Mouse (Mus musculus) embryonic facial prominence, embryonic 13.5 days (tissue): ENCODE results near the gene Zbtb1. TPM values are rescaled to one million over a fixed set of nuclear protein-coding genes. Genes with fewer than 3 reads are reported as not detected.

Experiments
- ATAC-seq: fragments of 200-750 bp; cut with Nextera tagmentation; 2 replicates; pipeline ENCODE4 v1.8.0; 2017; ENCODE audit warnings: low read depth; ENCODE audit not compliant: insufficient number of reproducible peaks, insufficient read depth, low FRiP score, low TSS enrichment
- H3K27ac ChIP-seq: fragments of 300-500 bp; sonication (generic); 2 replicates; pipeline ENCODE4 v1.5.1; 2015; ENCODE audit warnings: moderate library complexity, mild to moderate bottlenecking, inconsistent platforms
- H3K27me3 ChIP-seq: fragments of 300-500 bp; sonication (generic); 2 replicates; pipeline ENCODE4 v1.6.1; 2015; ENCODE audit warnings: mild to moderate bottlenecking, inconsistent platforms
- H3K36me3 ChIP-seq: fragments of 300-500 bp; sonication (generic); 2 replicates; pipeline ENCODE4 v1.6.1; 2015; ENCODE audit warnings: mild to moderate bottlenecking, inconsistent platforms
- H3K4me1 ChIP-seq: fragments of 300-500 bp; sonication (generic); 2 replicates; pipeline ENCODE4 v1.6.1; 2015; ENCODE audit warnings: inconsistent platforms
- H3K4me2 ChIP-seq: fragments of 300-500 bp; sonication (generic); 2 replicates; pipeline ENCODE4 v1.6.1; 2015; ENCODE audit warnings: moderate library complexity, mild to moderate bottlenecking, inconsistent platforms
- H3K4me3 ChIP-seq: fragments of 300-500 bp; sonication (generic); 2 replicates; pipeline ENCODE4 v1.5.1; 2015; ENCODE audit warnings: mild to moderate bottlenecking, inconsistent platforms
- H3K9ac ChIP-seq: fragments of 300-500 bp; sonication (generic); 2 replicates; pipeline ENCODE4 v1.6.1; 2015; ENCODE audit warnings: mild to moderate bottlenecking, inconsistent platforms
- H3K9me3 ChIP-seq: fragments of 300-500 bp; sonication (generic); 2 replicates; pipeline ENCODE4 v1.6.1; 2016; ENCODE audit warnings: inconsistent platforms
- WGBS: fragments of 180-500 bp; shearing (Covaris S2); methylation state at CpG from one replicate; pipeline ENCODE4 v1.1.7; 2015; ENCODE audit warnings: mixed read lengths; 5-methylcytosine and 5-hydroxymethylcytosine counted together
- polyA plus RNA-seq: library from polyadenylated mRNA; unstranded; fragments of >200 nt; fragmentation: Nextera tagmentation; extraction: Ambion mirVana; gene quantifications from 2 replicates; pipeline ENCODE4 v1.2.1, GENCODE M21; 2015

Zbtb1 gene
- polyA plus RNA-seq, result 11.3 and 11.6 TPM in 2 replicates

DNA sequence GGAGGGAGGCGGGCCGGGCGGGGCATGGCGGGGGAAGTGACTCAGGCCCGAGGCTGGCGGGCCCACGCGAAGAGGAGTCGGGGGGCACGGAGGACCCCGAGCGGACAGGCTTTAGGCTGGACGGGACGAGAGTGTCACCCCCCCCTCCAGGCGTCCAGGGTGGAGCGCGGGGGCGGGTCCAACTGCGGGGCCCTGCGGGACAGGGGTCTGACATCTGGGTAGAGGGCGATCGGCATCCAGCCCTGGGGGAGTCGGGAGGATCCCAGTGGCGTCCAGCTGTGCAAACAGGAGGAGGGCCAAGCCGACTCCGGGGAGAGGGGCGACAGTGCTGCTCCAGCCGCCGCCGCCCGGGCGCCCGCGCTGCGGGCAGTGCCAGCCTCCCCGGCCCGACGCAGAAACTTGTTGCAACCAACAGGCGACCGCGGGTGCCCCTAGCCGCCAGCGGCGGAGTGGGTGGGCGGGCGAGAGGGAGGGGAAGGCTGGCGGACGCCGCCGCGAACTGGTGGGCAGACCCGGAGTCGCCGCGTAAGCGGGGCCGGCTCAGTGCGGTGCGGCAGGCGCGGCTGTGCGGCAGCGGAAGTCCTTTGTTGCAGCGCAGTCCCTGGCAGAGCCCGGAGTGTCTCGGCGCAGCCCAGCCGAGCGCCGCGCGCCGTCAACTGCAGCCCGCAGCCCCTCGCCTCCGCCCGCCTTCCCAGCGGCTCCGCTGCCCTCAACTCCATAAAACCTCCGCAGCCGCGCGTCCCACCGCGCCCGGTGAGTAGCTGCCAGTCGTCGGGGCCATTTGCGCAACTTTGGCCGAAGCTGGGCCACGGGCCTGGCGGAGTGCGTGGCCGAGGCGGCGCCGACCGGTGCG, at the start of gene Zbtb1:
TSS of gene Zbtb1 (plus strand) at position 289 of the 853 bp plus-strand sequence.
- 1% methylated on average over 87 of the region's 99 CpGs for WGBS
- Histone ChIP-seq H3K4me3 (peak within 1 kb of the TSS; percentile 89), H3K4me2 (peak within 1 kb of the TSS; percentile 82), H3K9ac (peak within 1 kb of the TSS; percentile 99), H3K27ac (peak within 1 kb of the TSS; percentile 100), H3K36me3 (no peaks in the 10 kb centered on the region), H3K4me1 (peaks cover 49% of the 10 kb centered on the region), H3K27me3 (no peaks in the 10 kb centered on the region), H3K9me3 (no peaks in the 10 kb centered on the region)
- ATAC-seq, result peak; percentile 66

DNA sequence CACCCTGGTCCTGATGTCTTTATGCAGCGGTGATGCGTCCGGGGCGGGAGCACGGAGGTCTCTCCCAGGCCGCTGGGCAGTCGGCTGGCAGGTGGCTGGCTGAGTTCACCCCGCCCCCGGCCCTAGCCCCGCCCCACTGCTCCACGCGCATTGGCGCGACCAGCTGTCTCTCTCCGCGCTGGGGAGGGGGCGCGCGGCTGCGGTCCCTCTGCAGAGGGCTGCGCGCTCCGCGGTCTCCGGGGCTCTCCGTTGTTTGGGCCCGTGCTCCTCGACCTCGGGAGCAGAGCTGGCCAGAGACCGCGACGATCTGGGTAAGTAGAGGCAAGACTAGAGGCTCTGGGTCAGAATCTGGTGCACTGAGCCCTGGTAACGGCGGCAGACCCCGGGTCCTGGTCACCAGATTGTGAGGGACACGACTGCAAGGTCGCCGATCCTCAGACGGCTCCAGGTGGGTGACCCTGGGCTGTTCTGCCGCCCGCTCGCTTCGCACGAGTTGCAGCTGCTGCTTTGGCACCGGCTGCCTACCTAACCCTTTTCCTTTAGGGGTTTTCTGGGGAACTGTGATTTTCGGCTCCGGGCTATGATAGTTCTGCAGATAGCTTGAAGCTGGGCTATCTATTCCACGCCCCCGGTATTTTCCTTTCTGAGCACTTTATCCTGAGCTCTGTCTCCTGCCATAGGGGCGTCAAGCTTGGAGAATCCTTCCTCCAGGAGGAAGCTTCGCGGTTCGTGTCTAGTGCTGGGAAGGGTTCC, 45.2 kb upstream of the Zbtb1 start, which contains the start of gene Akap5:
TSS of gene Akap5 (plus strand) at position 213 of the 753 bp plus-strand sequence.
- 1% methylated on average over 53 of the region's 53 CpGs for WGBS
- H3K9me3 ChIP-seq, result no peaks in the 10 kb centered on the region
- H3K4me2 ChIP-seq, result peak within 1 kb of the TSS; percentile 92
- H3K27me3 ChIP-seq, result peaks cover 10% of the 10 kb centered on the region; the same call in 1 of the 2 replicates
- H3K4me3 ChIP-seq, result peak within 1 kb of the TSS; percentile 60
- peak within 1 kb of the TSS; percentile 73 for H3K9ac ChIP-seq
- H3K27ac ChIP-seq, result no peak within 1 kb of the TSS
- H3K36me3 ChIP-seq, result peaks cover 13% of the 10 kb centered on the region; the same call in 1 of the 2 replicates
- peak; percentile 85 for ATAC-seq
- peaks cover 9% of the 10 kb centered on the region for H3K4me1 ChIP-seq

DNA sequence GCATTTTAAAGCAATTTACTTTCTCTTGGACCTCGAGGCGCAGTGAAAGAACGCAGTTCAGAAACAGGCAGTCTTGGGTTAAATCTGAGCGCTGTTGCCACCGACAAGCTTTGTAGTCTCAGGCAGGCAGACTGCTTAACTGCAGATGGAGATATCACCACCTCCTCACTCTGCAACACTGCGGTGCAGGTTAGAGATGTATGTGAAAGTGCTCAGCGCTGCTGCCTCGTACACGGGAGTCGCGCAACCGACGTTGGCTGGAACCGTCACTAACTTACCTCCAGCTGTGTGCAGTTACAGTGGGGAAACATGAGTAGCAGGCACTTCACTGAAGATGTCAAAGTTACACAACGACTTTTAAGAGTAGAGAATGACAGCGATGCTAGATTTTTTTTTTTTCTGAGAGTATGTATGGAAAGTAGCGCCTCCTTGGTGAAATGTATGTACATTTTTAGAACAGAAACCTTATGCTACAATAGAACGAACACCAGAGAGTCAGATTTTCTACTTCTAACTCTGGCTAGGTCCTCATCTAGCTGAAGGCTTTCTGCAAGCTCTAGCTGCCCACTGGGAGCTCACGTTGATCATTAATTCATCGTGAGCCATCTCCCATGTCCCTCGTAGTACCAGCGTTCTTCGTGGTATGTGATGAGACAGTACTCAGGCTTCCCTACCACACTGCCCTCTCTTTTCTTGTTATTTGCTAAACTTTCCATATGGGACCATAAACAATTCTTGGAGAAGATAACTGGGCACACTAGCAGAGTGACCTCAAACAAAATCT, 43.4 kb upstream of the Zbtb1 start:
- Histone ChIP-seq H3K36me3 (0 out of 2 replicates have a peak, but pooled peaks cover 3% of the 10 kb centered on the region), H3K4me1 (peaks cover 9% of the 10 kb centered on the region), H3K4me2 (no peak overlapping the region), H3K27ac (no peak overlapping the region), H3K4me3 (no peak overlapping the region), H3K9ac (no peak overlapping the region), H3K9me3 (no peaks in the 10 kb centered on the region), H3K27me3 (peaks cover 10% of the 10 kb centered on the region; the same call in 1 of the 2 replicates)
- 81% methylated on average over 23 of the region's 23 CpGs for WGBS
- ATAC-seq, result no peak

DNA sequence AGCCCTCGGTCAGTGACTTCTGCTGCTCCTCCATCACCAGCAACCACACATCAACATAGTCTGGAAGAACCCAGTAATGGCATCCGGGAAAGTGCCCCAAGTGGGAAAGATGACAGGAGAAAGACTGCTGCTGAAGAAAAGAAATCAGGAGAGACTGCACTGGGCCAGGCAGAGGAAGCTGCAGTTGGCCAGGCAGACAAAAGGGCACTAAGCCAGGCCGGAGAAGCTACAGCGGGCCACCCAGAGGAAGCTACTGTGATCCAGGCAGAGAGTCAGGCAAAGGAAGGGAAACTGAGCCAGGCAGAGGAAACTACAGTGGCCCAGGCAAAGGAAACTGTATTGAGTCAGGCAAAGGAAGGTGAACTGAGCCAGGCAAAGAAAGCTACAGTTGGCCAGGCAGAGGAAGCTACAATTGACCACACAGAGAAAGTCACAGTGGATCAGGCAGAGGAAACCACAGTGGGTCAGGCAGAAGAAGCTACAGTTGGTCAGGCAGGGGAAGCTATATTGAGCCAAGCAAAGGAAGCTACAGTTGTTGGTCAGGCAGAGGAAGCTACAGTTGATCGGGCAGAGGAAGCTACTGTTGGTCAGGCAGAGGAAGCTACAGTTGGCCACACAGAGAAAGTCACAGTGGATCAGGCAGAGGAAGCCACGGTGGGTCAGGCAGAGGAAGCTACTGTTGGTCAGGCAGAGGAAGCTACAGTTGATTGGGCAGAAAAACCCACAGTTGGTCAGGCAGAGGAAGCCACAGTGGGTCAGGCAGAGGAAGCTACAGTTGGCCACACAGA, 41.3 kb upstream of the Zbtb1 start:
- ATAC-seq, result no peak
- H3K9ac ChIP-seq, result no peak overlapping the region
- H3K27me3 ChIP-seq, result peaks cover 10% of the 10 kb centered on the region; the same call in 1 of the 2 replicates
- peaks cover 9% of the 10 kb centered on the region for H3K4me1 ChIP-seq
- no peaks in the 10 kb centered on the region for H3K9me3 ChIP-seq
- 0 out of 2 replicates have a peak, but pooled peaks cover 3% of the 10 kb centered on the region for H3K36me3 ChIP-seq
- no peak overlapping the region for H3K4me3 ChIP-seq
- WGBS, result 89% methylated on average over 6 of the region's 6 CpGs
- no peak overlapping the region for H3K4me2 ChIP-seq
- H3K27ac ChIP-seq, result no peak overlapping the region

DNA sequence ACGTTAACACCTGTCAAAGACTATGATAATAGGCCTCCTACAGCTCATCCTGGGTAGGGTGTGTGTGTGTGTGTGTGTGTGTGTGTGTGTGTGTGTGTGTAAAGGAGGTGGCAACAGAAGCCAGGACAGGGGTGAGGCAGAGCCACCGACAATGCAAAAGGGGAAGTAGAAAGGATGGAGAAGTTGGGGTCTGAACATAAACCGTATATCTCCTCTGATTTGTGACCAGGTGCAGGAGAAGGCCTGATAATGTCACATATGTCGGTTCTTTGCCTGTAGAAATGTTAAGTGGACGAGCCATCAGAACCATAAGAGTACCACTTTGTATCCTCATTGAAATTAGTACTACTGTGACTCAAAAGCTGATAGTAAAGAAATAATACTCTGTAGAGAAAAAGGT, 36.4 kb upstream of the Zbtb1 start:
- Histone ChIP-seq H3K9me3 (no peaks in the 10 kb centered on the region), H3K4me2 (no peak overlapping the region), H3K4me3 (no peak overlapping the region), H3K36me3 (no peaks in the 10 kb centered on the region), H3K4me1 (no peaks in the 10 kb centered on the region), H3K27me3 (no peaks in the 10 kb centered on the region), H3K9ac (no peak overlapping the region), H3K27ac (no peak overlapping the region)
- WGBS, result 91% methylated on average over 5 of the region's 5 CpGs
- no peak for ATAC-seq

- H3K9me3 ChIP-seq, result no peaks in the 10 kb centered on the region
- H3K9ac ChIP-seq, result no peak overlapping the region
- no peak overlapping the region for H3K4me2 ChIP-seq
- H3K27ac ChIP-seq, result no peak overlapping the region
- no peak overlapping the region for H3K4me3 ChIP-seq
- no peaks in the 10 kb centered on the region for H3K4me1 ChIP-seq
- 81% methylated on average over 5 of the region's 5 CpGs for WGBS
- no peaks in the 10 kb centered on the region for H3K27me3 ChIP-seq
- ATAC-seq, result no peak
- no peaks in the 10 kb centered on the region for H3K36me3 ChIP-seq
Observed at GRCm38 (mm10) chr12:76335641-76336040, 34.4 kb upstream of the Zbtb1 start.

DNA sequence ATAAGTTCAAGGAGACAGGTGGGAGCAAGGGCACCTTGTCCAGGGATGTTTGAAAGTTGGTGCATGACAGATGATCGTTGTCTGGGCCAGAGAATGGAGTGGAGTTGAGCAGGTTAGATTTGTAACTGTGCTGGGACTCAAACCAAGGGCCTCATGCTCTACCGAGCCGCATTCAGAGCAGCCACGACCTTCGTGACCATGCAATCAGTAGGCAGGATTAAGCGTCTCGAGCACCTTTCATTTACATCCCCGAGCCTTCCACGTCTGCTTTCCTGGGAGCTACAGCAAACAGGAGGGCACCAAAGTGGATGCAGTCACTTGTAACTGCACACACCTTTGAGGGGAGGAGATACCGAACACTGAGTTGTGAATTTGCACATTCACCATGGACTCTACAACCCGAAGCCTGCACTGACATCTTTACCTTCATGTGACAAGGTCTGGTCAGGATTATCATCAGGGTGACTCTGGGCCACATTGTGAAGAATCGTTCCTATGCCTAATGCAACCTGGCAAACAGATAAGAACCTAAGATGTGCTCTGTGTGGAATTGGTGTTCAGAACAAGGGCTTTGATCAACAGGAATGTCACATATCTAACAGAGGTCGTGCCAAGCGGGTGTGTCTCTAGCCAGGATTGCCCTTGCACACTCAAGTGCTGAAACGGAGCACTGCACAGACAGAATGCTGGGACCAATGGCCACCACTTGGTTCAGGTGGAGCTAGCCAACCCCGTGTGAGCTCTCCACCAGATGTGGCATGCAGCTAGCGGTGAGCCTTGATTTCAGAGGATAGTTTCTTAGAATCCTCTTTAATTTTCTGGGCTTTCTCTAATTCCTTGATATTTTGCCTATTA, 33.7 kb upstream of the Zbtb1 start:
- Histone ChIP-seq H3K27ac (no peak overlapping the region), H3K27me3 (no peaks in the 10 kb centered on the region), H3K36me3 (no peaks in the 10 kb centered on the region), H3K9ac (no peak overlapping the region), H3K4me2 (no peak overlapping the region), H3K4me3 (no peak overlapping the region), H3K4me1 (no peaks in the 10 kb centered on the region), H3K9me3 (no peaks in the 10 kb centered on the region)
- no peak for ATAC-seq
- WGBS, result 74% methylated on average over 17 of the region's 17 CpGs

- H3K27ac ChIP-seq, result no peak overlapping the region
Observed at GRCm38 (mm10) chr12:76341080-76341479, 29.0 kb upstream of the Zbtb1 start.

DNA sequence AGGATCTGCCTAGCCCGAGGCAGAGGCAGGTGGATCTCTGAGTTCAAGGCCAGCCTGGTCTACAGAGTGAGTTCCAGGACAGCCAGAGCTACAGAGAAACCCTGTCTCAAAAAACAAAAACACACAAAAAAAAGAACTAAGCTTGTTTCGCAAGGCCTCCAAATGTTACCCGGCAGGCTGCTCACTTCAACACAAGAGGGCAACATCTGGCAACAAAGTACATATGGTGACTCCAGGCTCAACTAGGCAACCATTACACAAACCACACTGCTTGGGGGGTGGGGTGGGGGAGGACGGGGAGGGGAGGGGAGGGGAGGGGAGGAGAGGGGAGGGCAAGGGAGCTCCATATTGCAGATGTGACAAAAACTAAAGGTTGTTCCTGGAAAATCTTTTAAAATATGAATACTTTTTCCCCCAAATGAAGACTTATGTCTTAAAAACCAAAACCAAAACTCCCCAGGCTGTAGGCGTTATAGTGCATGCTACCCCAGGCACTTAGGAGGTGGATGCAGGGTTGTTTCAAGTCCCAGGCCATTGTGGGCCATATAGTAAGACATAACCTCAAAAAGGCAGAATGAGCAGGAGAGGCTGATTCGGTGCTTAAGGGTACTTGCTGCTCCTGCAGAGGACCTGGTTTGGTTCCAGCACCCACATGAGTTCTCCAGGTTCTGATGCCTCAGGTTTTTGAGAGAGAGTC, 24.2 kb upstream of the Zbtb1 start:
- H3K4me3 ChIP-seq, result no peak overlapping the region
- no peak overlapping the region for H3K4me2 ChIP-seq
- ATAC-seq, result no peak
- no peaks in the 10 kb centered on the region for H3K9me3 ChIP-seq
- H3K9ac ChIP-seq, result no peak overlapping the region
- WGBS, result 65% methylated on average over 6 of the region's 6 CpGs
- no peaks in the 10 kb centered on the region for H3K4me1 ChIP-seq
- H3K27me3 ChIP-seq, result no peaks in the 10 kb centered on the region
- H3K36me3 ChIP-seq, result peaks cover 32% of the 10 kb centered on the region
- no peak overlapping the region for H3K27ac ChIP-seq

More at GRCm38 (mm10) chr12:76341080-76341479, 29.0 kb upstream of the Zbtb1 start:
- H3K4me2 ChIP-seq, result no peak overlapping the region
- no peaks in the 10 kb centered on the region for H3K9me3 ChIP-seq
- H3K36me3 ChIP-seq, result peaks cover 10% of the 10 kb centered on the region
- H3K4me3 ChIP-seq, result no peak overlapping the region
- WGBS, result 9% methylated on average over 4 of the region's 4 CpGs
- H3K4me1 ChIP-seq, result no peaks in the 10 kb centered on the region
- no peak for ATAC-seq
- H3K9ac ChIP-seq, result no peak overlapping the region
- H3K27me3 ChIP-seq, result no peaks in the 10 kb centered on the region
